Mouse (Mus musculus) hindbrain, embryonic 12.5 days (tissue): ENCODE results near the gene App. TPM values are rescaled to one million over a fixed set of nuclear protein-coding genes. Genes with fewer than 3 reads are reported as not detected.
A peak's percentile ranks its signal among the peaks of the same experiment; 100 is the strongest.

Experiments used
- ATAC-seq: fragments of 200-750 bp; cut with Nextera tagmentation; 2 replicates; pipeline ENCODE4 v1.8.0; 2017; ENCODE audit warnings: moderate TSS enrichment; ENCODE audit not compliant: low FRiP score
- H3K27ac ChIP-seq: fragments of 300-500 bp; sonication (generic); 2 replicates; pipeline ENCODE4 v1.5.1; 2016; ENCODE audit warnings: mild to moderate bottlenecking
- H3K27me3 ChIP-seq: fragments of 300-500 bp; sonication (generic); 2 replicates; pipeline ENCODE4 v1.6.1; 2016; ENCODE audit warnings: mild to moderate bottlenecking
- H3K36me3 ChIP-seq: fragments of 300-500 bp; sonication (generic); 2 replicates; pipeline ENCODE4 v1.6.1; 2016; ENCODE audit warnings: mild to moderate bottlenecking
- H3K4me1 ChIP-seq: fragments of 300-500 bp; sonication (generic); 2 replicates; pipeline ENCODE4 v1.6.1; 2016
- H3K4me2 ChIP-seq: fragments of 300-500 bp; sonication (generic); replicated peaks from 2 replicates; pipeline ENCODE4 v1.6.1; 2016; ENCODE audit warnings: mild to moderate bottlenecking
- H3K4me3 ChIP-seq: fragments of 300-500 bp; sonication (generic); 2 replicates; pipeline ENCODE4 v1.5.1; 2016; ENCODE audit warnings: mild to moderate bottlenecking
- H3K9ac ChIP-seq: fragments of 300-500 bp; sonication (generic); 2 replicates; pipeline ENCODE4 v1.6.1; 2016; ENCODE audit warnings: mild to moderate bottlenecking, moderate library complexity
- H3K9me3 ChIP-seq: fragments of 300-500 bp; sonication (generic); replicated peaks from 2 replicates; pipeline ENCODE4 v1.6.1; 2016; ENCODE audit warnings: mild to moderate bottlenecking
- WGBS: fragments of 180-500 bp; shearing (Covaris S2); methylation state at CpG from one replicate; pipeline ENCODE4 v1.1.7; 2016; 5-methylcytosine and 5-hydroxymethylcytosine counted together
- polyA plus RNA-seq: library from polyadenylated mRNA; unstranded; fragments of >200 nt; fragmentation: Nextera tagmentation; extraction: Ambion mirVana; gene quantifications from 2 replicates; pipeline ENCODE4 v1.2.1, GENCODE M21; 2016

App gene
- polyA plus RNA-seq, 1 experiment from 2014 or later, result 313 TPM

- ATAC-seq, result no peak
Measured at GRCm38 (mm10) chr16:85008866-85009645, 164.5 kb downstream of the App start.

GRCm38 (mm10) chr16:85001939-85002556, 171.5 kb downstream of the App start:
- Histone ChIP-seq H3K4me3 (no peak overlapping the region), H3K36me3 (peaks cover 39% of the 10 kb centered on the region), H3K4me1 (no peaks in the 10 kb centered on the region), H3K9me3 (no peaks in the 10 kb centered on the region), H3K27ac (no peak overlapping the region), H3K9ac (no peak overlapping the region), H3K4me2 (no peak overlapping the region), H3K27me3 (no peaks in the 10 kb centered on the region)
- no peak for ATAC-seq
- 94% methylated on average over 5 of the region's 5 CpGs for WGBS

More at GRCm38 (mm10) chr16:85008866-85009645, 164.5 kb downstream of the App start:
- peaks cover 49% of the 10 kb centered on the region for H3K36me3 ChIP-seq
- H3K4me3 ChIP-seq, result no peak overlapping the region
- no peaks in the 10 kb centered on the region for H3K9me3 ChIP-seq
- H3K4me1 ChIP-seq, result no peaks in the 10 kb centered on the region
- no peak overlapping the region for H3K27ac ChIP-seq
- no peak overlapping the region for H3K4me2 ChIP-seq
- WGBS, result 78% methylated on average over 9 of the region's 9 CpGs
- no peak overlapping the region for H3K9ac ChIP-seq
- H3K27me3 ChIP-seq, result no peaks in the 10 kb centered on the region

DNA sequence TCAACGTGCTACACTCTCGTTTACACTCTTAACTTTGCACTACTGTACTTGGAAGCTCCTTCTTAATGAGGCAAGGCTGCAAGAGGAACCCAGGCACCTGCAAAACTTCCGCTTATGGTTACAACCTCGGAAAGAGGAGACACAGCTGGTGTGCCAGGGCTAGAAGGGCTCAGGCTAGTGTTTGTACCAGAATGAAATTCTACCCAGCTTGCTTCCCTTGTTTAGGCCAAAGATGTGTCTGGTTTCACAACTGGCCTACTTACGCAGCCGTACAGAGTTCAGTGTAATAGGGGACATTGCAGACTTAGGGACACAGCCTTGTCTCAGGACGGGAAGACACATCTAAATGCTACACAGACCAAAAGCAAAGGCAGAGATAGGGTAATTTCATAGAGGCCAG, 173.3 kb downstream of the App start:
- H3K9me3 ChIP-seq, result no peaks in the 10 kb centered on the region
- 92% methylated on average over 7 of the region's 7 CpGs for WGBS
- no peak overlapping the region for H3K4me2 ChIP-seq
- H3K9ac ChIP-seq, result no peak overlapping the region
- no peak overlapping the region for H3K27ac ChIP-seq
- H3K4me1 ChIP-seq, result no peaks in the 10 kb centered on the region
- no peaks in the 10 kb centered on the region for H3K27me3 ChIP-seq
- no peak overlapping the region for H3K4me3 ChIP-seq
- peaks cover 42% of the 10 kb centered on the region for H3K36me3 ChIP-seq
- no peak for ATAC-seq

DNA sequence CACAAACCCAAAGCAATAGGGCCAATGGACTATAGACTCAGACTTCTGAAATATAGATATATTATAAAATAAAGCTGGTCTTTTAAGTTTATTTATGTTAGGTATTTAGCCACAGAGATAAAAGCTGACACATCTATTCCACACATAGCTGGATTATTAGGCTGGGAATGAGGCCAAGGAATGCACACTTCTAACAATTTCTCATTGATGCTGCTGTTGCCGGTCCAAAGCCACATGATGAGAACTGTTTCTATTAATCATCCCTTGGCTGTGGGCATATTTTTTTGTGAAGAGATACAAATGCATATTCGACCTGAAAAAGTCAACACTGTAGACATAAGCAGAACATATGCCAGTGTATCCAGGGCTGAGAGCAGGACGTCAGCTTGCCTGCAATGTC, 176.0 kb downstream of the App start:
- Histone ChIP-seq H3K9ac (no peak overlapping the region), H3K27me3 (no peaks in the 10 kb centered on the region), H3K27ac (no peak overlapping the region), H3K9me3 (no peaks in the 10 kb centered on the region), H3K36me3 (peaks cover 39% of the 10 kb centered on the region), H3K4me2 (no peak overlapping the region), H3K4me3 (no peak overlapping the region), H3K4me1 (no peaks in the 10 kb centered on the region)
- whole genome bisulfite sequencing, result 91% methylated on average over 3 of the region's 3 CpGs
- no peak for ATAC-seq

DNA sequence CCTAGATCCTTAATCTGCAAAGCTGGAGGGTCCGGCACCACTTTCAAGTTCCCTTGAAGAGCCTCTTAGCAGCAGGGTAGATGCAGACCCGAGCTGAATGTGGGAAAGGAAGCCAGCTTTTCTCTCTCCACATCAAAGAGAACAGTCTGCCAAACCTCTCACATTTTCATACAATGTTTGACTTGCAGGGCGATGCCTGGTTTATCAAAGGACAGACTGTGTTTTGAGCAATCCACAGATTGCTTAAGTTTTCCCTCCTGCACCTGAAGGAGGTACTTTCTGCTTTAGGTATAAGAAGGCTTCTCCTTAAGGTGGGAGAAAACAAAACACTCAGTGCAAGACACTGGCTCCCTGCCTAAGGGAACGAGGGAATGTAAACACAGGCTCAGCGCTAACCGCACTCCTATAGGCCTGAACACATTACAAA, 178.1 kb downstream of the App start:
- Histone ChIP-seq H3K9ac (no peak overlapping the region), H3K27me3 (no peaks in the 10 kb centered on the region), H3K4me1 (no peaks in the 10 kb centered on the region), H3K4me2 (no peak overlapping the region), H3K9me3 (no peaks in the 10 kb centered on the region), H3K36me3 (peaks cover 34% of the 10 kb centered on the region), H3K27ac (no peak overlapping the region), H3K4me3 (no peak overlapping the region)
- WGBS, result 70% methylated on average over 6 of the region's 6 CpGs
- no peak for ATAC-seq

DNA sequence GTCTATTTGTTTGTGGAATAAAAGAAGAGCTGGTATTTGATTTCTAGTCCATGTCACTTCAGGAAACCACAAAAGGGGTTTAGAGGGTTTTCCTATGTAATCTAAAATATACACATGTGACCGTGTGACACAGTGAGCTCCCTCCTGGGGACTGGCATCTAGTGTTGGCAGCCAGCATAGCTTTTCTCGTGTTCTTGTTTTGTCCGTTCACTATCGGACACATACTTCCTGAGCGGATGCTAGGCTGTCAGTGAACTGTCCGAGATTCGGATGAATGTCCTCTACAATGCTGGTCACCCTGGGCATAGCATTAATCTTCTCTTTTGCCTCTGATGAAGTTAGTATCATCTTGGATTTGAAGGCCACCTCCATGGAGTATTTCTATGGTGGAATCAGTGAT, 180.7 kb downstream of the App start:
- no peaks in the 10 kb centered on the region for H3K4me1 ChIP-seq
- H3K36me3 ChIP-seq, result peaks cover 29% of the 10 kb centered on the region
- no peaks in the 10 kb centered on the region for H3K9me3 ChIP-seq
- no peak overlapping the region for H3K4me3 ChIP-seq
- no peak for ATAC-seq
- H3K27me3 ChIP-seq, result no peaks in the 10 kb centered on the region
- H3K27ac ChIP-seq, result no peak overlapping the region
- no peak overlapping the region for H3K9ac ChIP-seq
- 96% methylated on average over 7 of the region's 7 CpGs for WGBS
- H3K4me2 ChIP-seq, result no peak overlapping the region

- WGBS, result 89% methylated on average over 4 of the region's 4 CpGs
- H3K36me3 ChIP-seq, result peaks cover 21% of the 10 kb centered on the region
- H3K4me1 ChIP-seq, result no peaks in the 10 kb centered on the region
- H3K9ac ChIP-seq, result no peak overlapping the region
- no peaks in the 10 kb centered on the region for H3K9me3 ChIP-seq
- ATAC-seq, result no peak
- H3K4me2 ChIP-seq, result no peak overlapping the region
- H3K4me3 ChIP-seq, result no peak overlapping the region
- no peaks in the 10 kb centered on the region for H3K27me3 ChIP-seq
- no peak overlapping the region for H3K27ac ChIP-seq
Measured at GRCm38 (mm10) chr16:84991011-84991410, 182.6 kb downstream of the App start.

DNA sequence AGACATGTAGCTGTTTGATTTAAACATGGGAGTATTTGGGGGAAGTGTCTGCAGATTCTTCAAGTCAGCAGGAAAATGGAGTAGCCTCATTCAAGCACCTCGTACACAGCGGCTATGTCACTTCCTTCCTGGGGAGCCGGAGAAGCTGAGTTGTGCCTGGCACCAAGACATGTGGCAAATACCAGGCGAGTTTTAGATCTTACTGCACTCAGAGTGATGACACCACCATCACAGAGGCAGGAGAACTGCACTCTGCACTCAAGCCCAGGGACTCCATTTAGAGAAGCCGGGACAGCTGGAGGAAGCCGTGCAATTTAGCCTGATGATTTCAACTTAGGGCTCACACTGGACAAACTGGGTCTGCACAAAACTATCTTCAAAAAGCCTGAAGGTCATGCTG, 183.6 kb downstream of the App start:
- H3K36me3 ChIP-seq, result peaks cover 21% of the 10 kb centered on the region
- 85% methylated on average over 6 of the region's 6 CpGs for WGBS
- H3K9me3 ChIP-seq, result no peaks in the 10 kb centered on the region
- no peaks in the 10 kb centered on the region for H3K4me1 ChIP-seq
- no peaks in the 10 kb centered on the region for H3K27me3 ChIP-seq
- ATAC-seq, result no peak
- H3K4me3 ChIP-seq, result no peak overlapping the region
- H3K9ac ChIP-seq, result no peak overlapping the region
- H3K27ac ChIP-seq, result no peak overlapping the region
- no peak overlapping the region for H3K4me2 ChIP-seq

DNA sequence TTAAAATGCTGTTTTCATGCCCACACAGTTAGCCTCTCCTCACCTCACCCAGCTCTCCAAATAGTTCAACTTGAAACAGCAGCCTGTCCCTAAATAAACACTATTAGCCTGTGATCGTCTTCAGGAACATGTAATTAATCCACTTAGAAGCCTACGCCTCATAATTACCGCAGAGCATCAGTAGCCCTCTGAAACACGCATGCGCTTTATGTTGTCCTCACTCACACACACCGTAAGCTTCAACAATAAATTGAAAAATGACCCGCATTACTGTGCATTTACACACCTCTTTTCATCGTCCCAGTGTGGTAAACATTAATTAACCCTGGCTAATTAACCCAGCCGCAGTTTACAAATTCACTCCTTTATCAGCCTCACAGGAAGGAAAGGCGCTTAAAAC, 184.1 kb downstream of the App start:
- Histone ChIP-seq H3K9ac (no peak overlapping the region), H3K27ac (no peak overlapping the region), H3K4me1 (no peaks in the 10 kb centered on the region), H3K4me2 (no peak overlapping the region), H3K4me3 (no peak overlapping the region), H3K27me3 (no peaks in the 10 kb centered on the region), H3K9me3 (no peaks in the 10 kb centered on the region), H3K36me3 (peaks cover 21% of the 10 kb centered on the region)
- no peak for ATAC-seq
- WGBS, result 81% methylated on average over 10 of the region's 10 CpGs

DNA sequence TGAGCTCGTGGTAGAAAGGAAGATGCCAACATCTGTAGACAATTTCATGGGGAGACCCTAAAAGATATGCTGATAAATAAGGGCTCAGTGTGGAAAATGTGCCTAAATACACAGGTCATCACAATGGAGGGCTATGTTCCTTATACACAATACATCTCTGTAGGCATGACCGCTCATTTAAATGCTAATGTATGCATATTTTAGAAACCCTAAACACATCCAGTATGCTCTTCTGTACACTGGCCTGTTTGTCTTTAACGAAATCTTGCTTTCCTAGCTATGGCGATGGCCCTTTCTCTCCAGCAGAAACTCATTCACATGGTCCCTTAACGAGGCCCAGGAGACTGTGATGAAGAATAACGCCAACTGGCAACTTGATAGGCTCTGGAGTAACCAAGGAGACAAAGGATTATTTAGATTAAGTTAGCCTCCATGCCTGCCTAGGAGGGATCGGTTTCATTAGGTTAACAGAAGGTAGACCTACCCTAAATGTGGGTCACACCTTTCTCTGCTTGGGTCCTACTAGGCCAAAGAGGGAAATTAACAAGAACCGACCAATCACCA, 185.8 kb downstream of the App start:
- H3K36me3 ChIP-seq, result 0 out of 2 replicates have a peak, but pooled peaks cover 9% of the 10 kb centered on the region
- no peaks in the 10 kb centered on the region for H3K4me1 ChIP-seq
- no peak overlapping the region for H3K4me3 ChIP-seq
- H3K9me3 ChIP-seq, result no peaks in the 10 kb centered on the region
- H3K9ac ChIP-seq, result no peak overlapping the region
- peak; percentile 85 for ATAC-seq
- peak overlapping the region; percentile 48; the same call in 1 of the 2 replicates for H3K27ac ChIP-seq
- H3K4me2 ChIP-seq, result no peak overlapping the region
- WGBS, result 59% methylated on average over 8 of the region's 8 CpGs
- no peaks in the 10 kb centered on the region for H3K27me3 ChIP-seq

DNA sequence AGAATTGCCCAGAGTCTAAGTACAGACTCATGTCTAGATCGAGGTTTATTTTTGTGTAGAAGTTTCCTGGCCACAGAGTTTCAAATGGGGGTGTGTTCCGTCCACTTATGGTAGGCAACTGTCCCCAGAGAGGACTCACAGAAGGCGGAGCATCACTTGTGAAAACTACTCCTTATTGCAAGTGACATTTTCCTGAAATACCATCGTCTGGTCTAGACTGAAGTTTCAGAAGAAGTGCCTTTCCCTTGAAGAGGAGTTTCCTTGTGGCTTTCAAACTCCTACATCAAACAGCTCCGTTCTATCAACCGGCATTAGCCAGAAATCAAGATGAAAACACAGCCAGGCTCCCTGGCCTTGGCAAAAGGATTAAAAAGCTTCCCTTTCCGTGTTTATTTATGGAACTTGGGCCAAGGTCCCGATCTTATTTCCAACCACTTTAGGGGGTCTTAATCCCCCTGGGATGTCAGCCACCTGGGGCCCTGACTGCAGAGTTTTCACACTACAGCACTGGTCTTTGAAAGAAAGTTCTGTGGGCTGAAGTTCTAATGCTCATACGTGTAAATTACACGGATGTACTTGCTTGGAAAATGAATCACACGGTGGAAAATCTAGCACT, 187.4 kb downstream of the App start:
- Histone ChIP-seq H3K9me3 (no peaks in the 10 kb centered on the region), H3K27ac (no peak overlapping the region), H3K4me1 (no peaks in the 10 kb centered on the region), H3K36me3 (no peaks in the 10 kb centered on the region), H3K27me3 (no peaks in the 10 kb centered on the region), H3K9ac (no peak overlapping the region), H3K4me3 (no peak overlapping the region), H3K4me2 (no peak overlapping the region)
- 79% methylated on average over 11 of the region's 11 CpGs for WGBS
- no peak for ATAC-seq

DNA sequence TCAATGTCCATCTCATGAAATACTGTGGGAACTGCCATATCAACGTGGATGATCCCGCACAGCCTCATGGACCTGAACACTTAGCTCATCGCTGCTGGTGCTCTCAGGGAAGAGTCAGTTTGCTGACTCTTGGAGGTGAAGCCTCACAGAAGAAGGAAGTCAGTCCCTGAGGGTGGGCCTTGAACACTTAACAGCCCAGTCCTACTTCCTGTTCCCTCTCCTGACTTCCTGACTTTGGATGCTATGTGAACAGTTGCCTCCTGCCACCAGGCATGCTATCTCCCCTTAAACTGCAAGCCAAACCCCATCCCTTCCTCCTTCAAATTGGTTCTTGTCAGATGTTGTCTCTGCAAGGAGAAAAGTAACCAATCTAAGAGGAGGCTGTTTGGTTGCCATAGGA, 188.2 kb downstream of the App start:
- Histone ChIP-seq H3K27ac (no peak overlapping the region), H3K36me3 (no peaks in the 10 kb centered on the region), H3K9me3 (no peaks in the 10 kb centered on the region), H3K4me3 (no peak overlapping the region), H3K4me2 (no peak overlapping the region), H3K27me3 (no peaks in the 10 kb centered on the region), H3K4me1 (no peaks in the 10 kb centered on the region), H3K9ac (no peak overlapping the region)
- 95% methylated on average over 3 of the region's 3 CpGs for WGBS
- ATAC-seq, result no peak
